Mouse (Mus musculus) c-Kit-negative CD71-positive TER-119-positive erythroid progenitor cells, embryonic 14.5 days (primary cell): ENCODE measurements around the gene Nrbf2.

Source experiments
- DNase-seq: peaks from one replicate; pipeline ENCODE4 v3.0.0-alpha.2; 2013; ENCODE audit warnings: low read depth, low spot score

Gene Nrbf2

GRCm38 (mm10) chr10:67295331-67295730 is 10.2 kb upstream of the Nrbf2 start:
- no peak for DNase-seq

GRCm38 (mm10) chr10:67291087-67291486 is 6.0 kb upstream of the Nrbf2 start:
- DNase-seq = no peak

GRCm38 (mm10) chr10:67290622-67291021 is 5.5 kb upstream of the Nrbf2 start:
- DNase-seq = no peak

- no peak for DNase-seq
These were observed 2.8 kb upstream of the Nrbf2 start for GRCm38 (mm10) chr10:67287877-67288276.

- DNase-seq = peak; percentile 25
These were observed 337 bp downstream of the Nrbf2 start for GRCm38 (mm10) chr10:67284761-67285175.

- DNase-seq = no peak
These were observed 794 bp downstream of the Nrbf2 start for GRCm38 (mm10) chr10:67284311-67284710.

- DNase-seq = no peak
These were observed 1.6 kb downstream of the Nrbf2 start for GRCm38 (mm10) chr10:67283516-67283915.

- no peak for DNase-seq
These were observed 2.6 kb downstream of the Nrbf2 start for GRCm38 (mm10) chr10:67282531-67282930.

GRCm38 (mm10) chr10:67281852-67282251 is 3.3 kb downstream of the Nrbf2 start:
- DNase-seq = no peak

- no peak for DNase-seq
These were observed 9.2 kb downstream of the Nrbf2 start for GRCm38 (mm10) chr10:67275916-67276315.

GRCm38 (mm10) chr10:67264852-67265251 is 20.3 kb downstream of the Nrbf2 start:
- no peak for DNase-seq

- no peak for DNase-seq
These were observed 32.0 kb downstream of the Nrbf2 start for GRCm38 (mm10) chr10:67253115-67253514.

- no peak for DNase-seq
These were observed 32.8 kb downstream of the Nrbf2 start for GRCm38 (mm10) chr10:67252353-67252752.

GRCm38 (mm10) chr10:67250846-67251245 is 34.3 kb downstream of the Nrbf2 start:
- no peak for DNase-seq

GRCm38 (mm10) chr10:67249486-67249885 is 35.6 kb downstream of the Nrbf2 start:
- no peak for DNase-seq

GRCm38 (mm10) chr10:67247145-67247544 is 38.0 kb downstream of the Nrbf2 start:
- DNase-seq = peak; percentile 28

GRCm38 (mm10) chr10:67230439-67230838 is 54.7 kb downstream of the Nrbf2 start:
- DNase-seq = no peak

- no peak for DNase-seq
These were observed 58.6 kb downstream of the Nrbf2 start for GRCm38 (mm10) chr10:67226543-67226942.

GRCm38 (mm10) chr10:67226109-67226508 is 59.0 kb downstream of the Nrbf2 start:
- DNase-seq = no peak

GRCm38 (mm10) chr10:67225528-67225927 is 59.6 kb downstream of the Nrbf2 start:
- DNase-seq = no peak

GRCm38 (mm10) chr10:67223942-67224341 is 61.2 kb downstream of the Nrbf2 start:
- DNase-seq = no peak

- DNase-seq = no peak
These were observed 63.8 kb downstream of the Nrbf2 start for GRCm38 (mm10) chr10:67221284-67221683.

GRCm38 (mm10) chr10:67220251-67220650 is 64.9 kb downstream of the Nrbf2 start:
- no peak for DNase-seq

- DNase-seq = no peak
These were observed 66.1 kb downstream of the Nrbf2 start for GRCm38 (mm10) chr10:67218873-67219565.
